Mouse (Mus musculus): ENCODE data around the gene Ppp2r1b.

Ppp2r1b gene

GRCm38 (mm10) chr9:50920933-50921895 is 76.1 kb downstream of the Ppp2r1b start:
- DNase-seq: no peak

GRCm38 (mm10) chr9:50922363-50923153 is 77.5 kb downstream of the Ppp2r1b start:
- no peak for DNase-seq

GRCm38 (mm10) chr9:50924454-50924853 is 79.4 kb downstream of the Ppp2r1b start:
- DNase-seq: no peak

- DNase-seq: no peak
Measured at GRCm38 (mm10) chr9:50925801-50926200, 80.7 kb downstream of the Ppp2r1b start.

- DNase-seq: no peak
Measured at GRCm38 (mm10) chr9:50929986-50930385, 84.9 kb downstream of the Ppp2r1b start.

- no peak for DNase-seq
Measured at GRCm38 (mm10) chr9:50941804-50942401, 96.8 kb downstream of the Ppp2r1b start.

GRCm38 (mm10) chr9:50942711-50943110 is 97.6 kb downstream of the Ppp2r1b start:
- DNase-seq: no peak
